Mouse (Mus musculus) midbrain, postnatal 0 days (tissue): ENCODE measurements around the gene Acvr1b. TPM values are rescaled to one million over a fixed set of nuclear protein-coding genes. Genes with fewer than 3 reads are reported as not detected.

Experiments used
- ATAC-seq: fragments of 200-750 bp; cut with Nextera tagmentation; 2 replicates; pipeline ENCODE4 v1.8.0; 2017; ENCODE audit warnings: moderate number of reproducible peaks, mild to moderate bottlenecking, moderate TSS enrichment, moderate library complexity; ENCODE audit not compliant: low FRiP score
- DNase-seq: peaks from one replicate; pipeline ENCODE4 v3.0.0-alpha.2; 2015; ENCODE audit warnings: low spot score
- H3K27ac ChIP-seq: fragments of 300-500 bp; sonication (generic); 2 replicates; pipeline ENCODE4 v1.5.1; 2014; ENCODE audit warnings: low read depth, mild to moderate bottlenecking, low read length, mixed read lengths
- H3K27me3 ChIP-seq: fragments of 300-500 bp; sonication (generic); 2 replicates; pipeline ENCODE4 v1.6.1; 2014; ENCODE audit warnings: low read length, control low read depth, mixed read lengths; ENCODE audit not compliant: insufficient read depth
- H3K36me3 ChIP-seq: fragments of 300-500 bp; sonication (generic); 2 replicates; pipeline ENCODE4 v1.6.1; 2014; ENCODE audit warnings: low read length, control low read depth, mixed read lengths; ENCODE audit not compliant: insufficient read depth
- H3K4me1 ChIP-seq: fragments of 300-500 bp; sonication (generic); 2 replicates; pipeline ENCODE4 v1.6.1; 2014; ENCODE audit warnings: mild to moderate bottlenecking, control low read depth, antibody characterized with exemption, low read length, mixed read lengths; ENCODE audit not compliant: insufficient read depth
- H3K4me2 ChIP-seq: fragments of 300-500 bp; sonication (generic); 2 replicates; pipeline ENCODE4 v1.6.1; 2014; ENCODE audit warnings: low read depth, mild to moderate bottlenecking, low read length, mixed read lengths; ENCODE audit not compliant: poor library complexity, severe bottlenecking
- H3K4me3 ChIP-seq: fragments of 300-500 bp; sonication (generic); 2 replicates; pipeline ENCODE4 v1.5.1; 2014; ENCODE audit warnings: low read depth, mild to moderate bottlenecking, low read length, moderate library complexity
- H3K9ac ChIP-seq: fragments of 300-500 bp; sonication (generic); replicated peaks from 2 replicates; pipeline ENCODE4 v1.6.1; 2014; ENCODE audit warnings: mild to moderate bottlenecking, low read length, moderate library complexity, mixed read lengths; ENCODE audit not compliant: poor library complexity, severe bottlenecking
- H3K9me3 ChIP-seq: fragments of 300-500 bp; sonication (generic); 2 replicates; pipeline ENCODE4 v1.6.1; 2016; ENCODE audit warnings: low read length, control low read depth
- CTCF ChIP-seq: IDR thresholded peaks from 2 replicates; pipeline ENCODE4 v1.5.1; 2016; ENCODE audit warnings: antibody characterized with exemption, mild to moderate bottlenecking
- WGBS: fragments of 180-500 bp; shearing (Covaris S2); extraction: QIAGEN DNeasy Blood & Tissue Kit; methylation state at CpG from one replicate; pipeline ENCODE4 v1.1.7; 2014; 5-methylcytosine and 5-hydroxymethylcytosine counted together
- polyA plus RNA-seq: library from polyadenylated mRNA; unstranded; fragments of >200 nt; fragmentation: Nextera tagmentation; extraction: Ambion mirVana; gene quantifications from 2 replicates; pipeline ENCODE4 v1.2.1, GENCODE M21; 2015
- total RNA-seq: library from RNA; depleted of rRNA; stranded (reverse); fragments of >200 nt; gene quantifications from 2 replicates; pipeline ENCODE4 v1.2.3, GENCODE M21; 2014

The Acvr1b gene
- total and polyA plus RNA-seq, 2 experiments from 2014 or later, result 15.2 to 86.8 TPM

- Histone ChIP-seq H3K4me2 (peak overlapping the region; percentile 88), H3K9me3 (no peaks in the 10 kb centered on the region), H3K27ac (0 out of 2 replicates have a peak overlapping the region, but pooled peaks have one; percentile 85), H3K4me1 (peaks cover 3% of the 10 kb centered on the region; the same call in 1 of the 2 replicates), H3K4me3 (peak overlapping the region; percentile 88), H3K9ac (peak overlapping the region; percentile 95), H3K36me3 (no peaks in the 10 kb centered on the region), H3K27me3 (no peaks in the 10 kb centered on the region)
- DNase-seq (no peak), ATAC-seq (no peak)
- WGBS, result 2% methylated on average over 5 of the region's 5 CpGs
- TF ChIP-seq CTCF, result no peak
These were observed 1.2 kb downstream of the Acvr1b start for GRCm38 (mm10) chr15:101175131-101175460.

- Histone ChIP-seq H3K36me3 (no peaks in the 10 kb centered on the region), H3K27me3 (no peaks in the 10 kb centered on the region), H3K27ac (0 out of 2 replicates have a peak overlapping the region, but pooled peaks have one; percentile 26), H3K9ac (peak overlapping the region; percentile 95), H3K4me3 (peak overlapping the region; percentile 88), H3K4me2 (peak overlapping the region; percentile 88), H3K9me3 (no peaks in the 10 kb centered on the region), H3K4me1 (peaks cover 3% of the 10 kb centered on the region; the same call in 1 of the 2 replicates)
- 8% methylated on average over 17 of the region's 17 CpGs for WGBS
- no peak for TF ChIP-seq CTCF
- DNase-seq, result peak; percentile 36
- ATAC-seq, result no peak
These were observed 1.9 kb downstream of the Acvr1b start for GRCm38 (mm10) chr15:101175613-101176283.

GRCm38 (mm10) chr15:101176284-101176680 is 2.4 kb downstream of the Acvr1b start:
- peak overlapping the region; percentile 88; the same call in 1 of the 2 replicates for H3K4me3 ChIP-seq
- no peak overlapping the region for H3K9ac ChIP-seq
- no peaks in the 10 kb centered on the region for H3K27me3 ChIP-seq
- WGBS, result 44% methylated on average over 3 of the region's 3 CpGs
- peak overlapping the region; percentile 88 for H3K4me2 ChIP-seq
- DNase-seq (no peak), ATAC-seq (no peak)
- TF ChIP-seq CTCF, result no peak
- H3K36me3 ChIP-seq, result no peaks in the 10 kb centered on the region
- H3K27ac ChIP-seq, result no peak overlapping the region
- H3K9me3 ChIP-seq, result no peaks in the 10 kb centered on the region
- peaks cover 3% of the 10 kb centered on the region; the same call in 1 of the 2 replicates for H3K4me1 ChIP-seq

- H3K27ac ChIP-seq, result no peak overlapping the region
- 67% methylated on average over 8 of the region's 8 CpGs for WGBS
- H3K27me3 ChIP-seq, result no peaks in the 10 kb centered on the region
- no peaks in the 10 kb centered on the region for H3K36me3 ChIP-seq
- DNase-seq (no peak), ATAC-seq (no peak)
- no peak for TF ChIP-seq CTCF
- H3K4me2 ChIP-seq, result peak overlapping the region; percentile 88; the same call in 1 of the 2 replicates
- H3K4me3 ChIP-seq, result no peak overlapping the region
- no peak overlapping the region for H3K9ac ChIP-seq
- no peaks in the 10 kb centered on the region for H3K9me3 ChIP-seq
- peaks cover 3% of the 10 kb centered on the region; the same call in 1 of the 2 replicates for H3K4me1 ChIP-seq
These were observed 3.2 kb downstream of the Acvr1b start for GRCm38 (mm10) chr15:101176795-101177691.

- ATAC-seq, result no peak
These were observed 6.7 kb downstream of the Acvr1b start for GRCm38 (mm10) chr15:101180363-101181105.

More at GRCm38 (mm10) chr15:101180363-101181105, 6.7 kb downstream of the Acvr1b start:
- TF ChIP-seq CTCF, result no peak
- 79% methylated on average over 15 of the region's 15 CpGs for WGBS
- H3K4me3 ChIP-seq, result no peak overlapping the region
- H3K27me3 ChIP-seq, result no peaks in the 10 kb centered on the region
- DNase-seq, result no peak
- H3K4me1 ChIP-seq, result peaks cover 3% of the 10 kb centered on the region; the same call in 1 of the 2 replicates
- H3K9me3 ChIP-seq, result no peaks in the 10 kb centered on the region
- no peaks in the 10 kb centered on the region for H3K36me3 ChIP-seq
- no peak overlapping the region for H3K9ac ChIP-seq
- H3K4me2 ChIP-seq, result no peak overlapping the region
- H3K27ac ChIP-seq, result no peak overlapping the region
